8 mouse cellular contexts compared by ENCODE assay signal in genomic region chr15:94325509-94326181, GRCm38 (mm10).
DNase-seq lines count a peak whose midpoint lies in the region; ATAC-seq and TF ChIP-seq lines count a peak whose summit lies in the region.

No protein-coding gene starts in this region.

- no peaks in the 10 kb centered on the region for H3K9me3 ChIP-seq in midbrain, embryonic 14.5 days (ENCODE audit: control insufficient read depth, low read length)

- H3K9ac ChIP-seq in midbrain, embryonic 14.5 days (replicated peaks; ENCODE audit: low read length), result no peak overlapping the region

- TF ChIP-seq CTCF in gastrocnemius, adult 2 months (IDR thresholded peaks at IDR 0.05), result no peak
- TF ChIP-seq CTCF in kidney, adult 2 months (conservative IDR thresholded peaks at IDR 0.05; ENCODE audit: insufficient read depth, insufficient read length, low read depth, low read length), result no peak

- intact Hi-C loops in gastrocnemius, adult 2 months (cut with DNase I), result no loop called here

- no peak overlapping the region for H3K4me3 ChIP-seq in gastrocnemius, adult 2 months
- H3K4me3 ChIP-seq in kidney, adult 2 months (ENCODE audit: insufficient read depth, low read depth, low read length), result no peak overlapping the region
- H3K4me3 ChIP-seq in midbrain, embryonic 14.5 days (replicated peaks; ENCODE audit: low read depth, low read length), result no peak overlapping the region

- H3K4me1 ChIP-seq in kidney, adult 2 months (ENCODE audit: control insufficient read depth, insufficient read depth, low read length), result no peaks in the 10 kb centered on the region
- H3K4me1 ChIP-seq in midbrain, embryonic 14.5 days (ENCODE audit: control insufficient read depth, insufficient read depth, low read length), result peaks cover 9% of the 10 kb centered on the region

- peak overlapping the region; percentile 12; the same call in 1 of the 2 replicates for H3K27ac ChIP-seq in gastrocnemius, adult 2 months
- H3K27ac ChIP-seq in kidney, adult 2 months (ENCODE audit: insufficient read depth, low read depth, low read length), result 0 out of 2 replicates have a peak overlapping the region, but pooled peaks have one; percentile 14
- no peak overlapping the region for H3K27ac ChIP-seq in midbrain, embryonic 14.5 days (replicated peaks; ENCODE audit: low read depth, low read length)

- H3K4me2 ChIP-seq in midbrain, embryonic 14.5 days (ENCODE audit: low read length), result no peak overlapping the region

- no peak for TF ChIP-seq POLR2A in kidney, adult 2 months (IDR thresholded peaks at IDR 0.05; ENCODE audit: low read depth, low read length)

- 40% methylated on average over 13 of the region's 13 CpGs for WGBS in kidney, adult 2 months
- 50% methylated on average over 13 of the region's 13 CpGs for WGBS in midbrain, embryonic 14.5 days

- no peaks in the 10 kb centered on the region for H3K36me3 ChIP-seq in kidney, adult 2 months (ENCODE audit: control insufficient read depth, insufficient read depth, low read length)
- H3K36me3 ChIP-seq in midbrain, embryonic 14.5 days (ENCODE audit: control insufficient read depth, insufficient read depth, low read length), result no peaks in the 10 kb centered on the region

- H3K27me3 ChIP-seq in kidney, adult 2 months (replicated peaks; ENCODE audit: control insufficient read depth, insufficient read depth, low read length), result no peaks in the 10 kb centered on the region
- no peaks in the 10 kb centered on the region for H3K27me3 ChIP-seq in midbrain, embryonic 14.5 days (ENCODE audit: control insufficient read depth, insufficient read depth, low read length)

- no peak for ATAC-seq in midbrain, embryonic 14.5 days (ENCODE audit: low FRiP score, low TSS enrichment)
- ATAC-seq in megakaryocyte-erythroid progenitor cell, adult 5-6 weeks (replicated peaks; ENCODE audit: low FRiP score, low TSS enrichment, poor library complexity, severe bottlenecking), result no peak

- peak; percentile 15 for DNase-seq in layer of hippocampus, adult 9-11 months
- DNase-seq in layer of hippocampus, postnatal 25 days (ENCODE audit: extremely low spot score in 1 of 2, low spot score in 1 of 2), result no peak
- DNase-seq in adrenal gland, postnatal 14 days, result peak; percentile 80
- peak; percentile 74 for DNase-seq in gastrocnemius, adult 2 months
- peak; percentile 82 for DNase-seq in kidney, adult 2 months
- DNase-seq in midbrain, embryonic 14.5 days, result peak; percentile 75
- no peak for DNase-seq in thymus, postnatal 10 days (ENCODE audit: low spot score in 2 of 2)

Comparison
In these comparisons a context has a peak if more than half of its experiments do, and no peak if none do; other contexts are left out.
1. DNase-seq: peak in layer of hippocampus, adult 9-11 months (single experiment), adrenal gland, postnatal 14 days (single experiment), gastrocnemius, adult 2 months (single experiment), kidney, adult 2 months (single experiment) and midbrain, embryonic 14.5 days (single experiment); none in layer of hippocampus, postnatal 25 days (0 of 2) and thymus, postnatal 10 days (0 of 2).